Mouse (Mus musculus) myocyte (in vitro differentiated cells): Measurements from ENCODE around the gene Ctnnb1. TPM values are rescaled to one million over a fixed set of nuclear protein-coding genes. Genes with fewer than 3 reads are reported as not detected.

Experiments
- H3K27me3 ChIP-seq: one replicate; pipeline ENCODE4 v1.6.1; 2011; ENCODE audit not compliant: control insufficient read depth, insufficient read depth, insufficient read length
- H3K36me3 ChIP-seq: one replicate; pipeline ENCODE4 v1.6.1; 2011; ENCODE audit not compliant: control insufficient read depth, insufficient read depth
- H3K4me2 ChIP-seq: one replicate; pipeline ENCODE4 v1.6.1; 2011; ENCODE audit warnings: low read depth, control low read depth
- H3K4me3 ChIP-seq: one replicate; pipeline ENCODE4 v1.5.1; 2011; ENCODE audit warnings: mild to moderate bottlenecking, control low read depth, moderate library complexity
- H3K79me2 ChIP-seq: one replicate; pipeline ENCODE4 v1.6.1; 2011; ENCODE audit not compliant: control insufficient read depth, insufficient read depth
- H3ac ChIP-seq: one replicate; pipeline ENCODE4 v1.6.1; 2011; ENCODE audit not compliant: control insufficient read depth, insufficient read length
- CEBPB ChIP-seq: IDR thresholded peaks from 2 replicates; pipeline ENCODE4 v1.6.1; 2011; ENCODE audit warnings: mild to moderate bottlenecking, moderate library complexity; ENCODE audit not compliant: poor library complexity, insufficient read depth, severe bottlenecking
- E2F4 ChIP-seq: IDR thresholded peaks from one replicate; pipeline ENCODE4 v1.6.1; 2011; ENCODE audit warnings: mild to moderate bottlenecking, control low read depth, moderate library complexity; ENCODE audit not compliant: insufficient read depth
- MAX ChIP-seq: IDR thresholded peaks from one replicate; pipeline ENCODE4 v1.6.1; 2011; ENCODE audit warnings: low read depth, mild to moderate bottlenecking, control low read depth
- MYOD1 ChIP-seq, 3 experiments: IDR thresholded peaks; one replicate each; pipeline ENCODE4 v1.6.1; 2011; ENCODE audit warnings: control low read depth in 2 of 3, low read depth in 2 of 3, mild to moderate bottlenecking in 2 of 3, moderate library complexity in 1 of 3; ENCODE audit not compliant: insufficient read length in 2 of 3, control insufficient read depth in 1 of 3
- MYOG ChIP-seq, 3 experiments: IDR thresholded peaks; one replicate each; pipeline ENCODE4 v1.6.1; 2011; ENCODE audit warnings: control low read depth in 2 of 3, low read depth in 2 of 3, mild to moderate bottlenecking in 2 of 3; ENCODE audit not compliant: insufficient read length in 2 of 3, control insufficient read depth in 1 of 3, insufficient read depth in 1 of 3
- POLR2A ChIP-seq: IDR thresholded peaks from one replicate; pipeline ENCODE4 v1.6.1; 2011; ENCODE audit warnings: low read depth, mild to moderate bottlenecking, control low read depth, moderate library complexity; ENCODE audit not compliant: insufficient read length
- POLR2AphosphoS2 ChIP-seq: IDR thresholded peaks from one replicate; pipeline ENCODE4 v1.6.1; 2011; ENCODE audit warnings: low read depth, control low read depth; ENCODE audit not compliant: insufficient read length
- REST ChIP-seq: IDR thresholded peaks from one replicate; pipeline ENCODE4 v1.6.1; 2011; ENCODE audit warnings: mild to moderate bottlenecking, control low read depth, moderate library complexity; ENCODE audit not compliant: insufficient read depth, insufficient read length
- SRF ChIP-seq: IDR thresholded peaks from one replicate; pipeline ENCODE4 v1.6.1; 2011; ENCODE audit warnings: low read depth; ENCODE audit not compliant: control insufficient read depth, insufficient read length
- TCF12 ChIP-seq: IDR thresholded peaks from one replicate; pipeline ENCODE4 v1.6.1; 2011; ENCODE audit warnings: mild to moderate bottlenecking, control low read depth; ENCODE audit not compliant: poor library complexity, insufficient read depth, severe bottlenecking
- TCF3 ChIP-seq: IDR thresholded peaks from one replicate; pipeline ENCODE4 v1.6.1; 2011; ENCODE audit warnings: low read depth, control low read depth; ENCODE audit not compliant: insufficient read length
- USF1 ChIP-seq: IDR thresholded peaks from one replicate; pipeline ENCODE4 v1.6.1; 2011; ENCODE audit warnings: low read depth, mild to moderate bottlenecking, control low read depth, moderate library complexity
- polyA plus RNA-seq: library from polyadenylated mRNA; unstranded; fragments of >200 nt; fragmentation: generic; extraction: Trizol; gene quantifications from one replicate; pipeline ENCODE4 v1.2.1, GENCODE M21; 2012; ENCODE audit warnings: missing spikeins

The Ctnnb1 gene
- polyA plus RNA-seq, 1 experiment, result 294 TPM

GRCm38 (mm10) chr9:120897269-120897668, 31.7 kb upstream of the Ctnnb1 start:
- Histone ChIP-seq H3K36me3 (no peaks in the 10 kb centered on the region), H3K4me2 (no peak overlapping the region), H3K4me3 (no peak overlapping the region), H3K27me3 (no peaks in the 10 kb centered on the region), H3K79me2 (no peaks in the 10 kb centered on the region), H3ac (no peak overlapping the region)
- no peak for TF ChIP-seq MYOD1 (IDR thresholded peaks at IDR 0.05; ENCODE audit: control insufficient read depth in 1 of 3, insufficient read length in 2 of 3, low read depth in 2 of 3)
- TF ChIP-seq SRF, result no peak
- TF ChIP-seq CEBPB, result no peak
- no peak for TF ChIP-seq POLR2A
- TF ChIP-seq POLR2AphosphoS2, result no peak
- no peak for TF ChIP-seq USF1
- no peak for TF ChIP-seq REST
- no peak for TF ChIP-seq MYOG (IDR thresholded peaks at IDR 0.05; ENCODE audit: control insufficient read depth in 1 of 3, insufficient read depth in 1 of 3, insufficient read length in 2 of 3, low read depth in 2 of 3)
- TF ChIP-seq MAX, result no peak
- no peak for TF ChIP-seq TCF3
- no peak for TF ChIP-seq E2F4
- TF ChIP-seq TCF12, result no peak

GRCm38 (mm10) chr9:120899833-120900232, 29.2 kb upstream of the Ctnnb1 start:
- Histone ChIP-seq H3K4me2 (no peak overlapping the region), H3ac (no peak overlapping the region), H3K27me3 (no peaks in the 10 kb centered on the region), H3K36me3 (no peaks in the 10 kb centered on the region), H3K79me2 (no peaks in the 10 kb centered on the region), H3K4me3 (no peak overlapping the region)
- TF ChIP-seq TCF3, result no peak
- TF ChIP-seq SRF, result no peak
- TF ChIP-seq USF1, result no peak

- no peaks in the 10 kb centered on the region for H3K27me3 ChIP-seq
- no peaks in the 10 kb centered on the region for H3K36me3 ChIP-seq
- TF ChIP-seq CEBPB (no peak), MYOG (IDR thresholded peaks at IDR 0.05; ENCODE audit: control insufficient read depth in 1 of 3, insufficient read depth in 1 of 3, insufficient read length in 2 of 3, low read depth in 2 of 3) (no peak), SRF (no peak), MYOD1 (IDR thresholded peaks at IDR 0.05; ENCODE audit: control insufficient read depth in 1 of 3, insufficient read length in 2 of 3, low read depth in 2 of 3) (no peak), USF1 (no peak), REST (no peak), TCF3 (no peak), POLR2A (no peak), TCF12 (no peak), MAX (no peak), POLR2AphosphoS2 (no peak), E2F4 (no peak)
- H3K4me3 ChIP-seq, result no peak overlapping the region
- no peaks in the 10 kb centered on the region for H3K79me2 ChIP-seq
- no peak overlapping the region for H3K4me2 ChIP-seq
- H3ac ChIP-seq, result no peak overlapping the region
Measured at GRCm38 (mm10) chr9:120900338-120901274, 28.4 kb upstream of the Ctnnb1 start.

GRCm38 (mm10) chr9:120902562-120902961, 26.5 kb upstream of the Ctnnb1 start:
- no peaks in the 10 kb centered on the region for H3K79me2 ChIP-seq
- H3K4me2 ChIP-seq, result no peak overlapping the region
- H3K4me3 ChIP-seq, result no peak overlapping the region
- TF ChIP-seq MYOD1 (IDR thresholded peaks at IDR 0.05; ENCODE audit: control insufficient read depth in 1 of 3, insufficient read length in 2 of 3, low read depth in 2 of 3) (no peak), USF1 (no peak), MYOG (IDR thresholded peaks at IDR 0.05; ENCODE audit: control insufficient read depth in 1 of 3, insufficient read depth in 1 of 3, insufficient read length in 2 of 3, low read depth in 2 of 3) (no peak), POLR2AphosphoS2 (no peak), TCF3 (no peak), TCF12 (no peak), MAX (no peak), E2F4 (no peak)
- no peak overlapping the region for H3ac ChIP-seq
- no peaks in the 10 kb centered on the region for H3K27me3 ChIP-seq
- no peaks in the 10 kb centered on the region for H3K36me3 ChIP-seq

GRCm38 (mm10) chr9:120908461-120908860, 20.6 kb upstream of the Ctnnb1 start:
- no peak for TF ChIP-seq USF1
- TF ChIP-seq POLR2AphosphoS2, result no peak
- no peak for TF ChIP-seq POLR2A
- no peak for TF ChIP-seq REST
- TF ChIP-seq CEBPB, result no peak
- TF ChIP-seq TCF3, result no peak
- no peak overlapping the region for H3ac ChIP-seq
- no peaks in the 10 kb centered on the region for H3K79me2 ChIP-seq
- no peak overlapping the region for H3K4me3 ChIP-seq
- no peaks in the 10 kb centered on the region for H3K27me3 ChIP-seq
- no peak overlapping the region for H3K4me2 ChIP-seq
- H3K36me3 ChIP-seq, result no peaks in the 10 kb centered on the region
